11 mouse cellular contexts compared by ENCODE assay signal in the genomic region with DNA sequence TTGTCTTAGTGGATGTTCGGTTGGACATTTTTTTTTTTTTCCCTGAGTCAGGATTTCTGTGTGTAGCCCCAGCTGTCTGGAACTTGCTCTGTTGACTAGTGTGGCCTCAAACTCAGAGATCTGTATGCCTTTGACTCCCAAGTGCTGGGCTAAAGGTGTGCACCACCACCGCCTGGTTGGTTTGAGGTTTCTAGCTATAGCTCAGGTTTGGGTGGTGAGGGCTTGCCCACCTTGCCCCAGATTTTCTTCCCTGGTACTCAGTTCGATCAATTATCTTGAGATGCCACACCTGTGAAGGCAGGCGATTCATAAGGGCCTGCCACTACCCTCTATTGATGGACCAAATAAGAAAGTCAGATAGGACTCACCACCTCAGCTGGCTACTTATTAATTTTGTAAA.
"Had no signal": no experiment of that assay in that cellular context is flagged by ENCODE, and none has a peak within 500 bp of the region (broad histone marks: within the 10 kb centered on the region; RNA-seq: fewer than 3 reads in every experiment).

No protein-coding gene starts in this region.

- DNase-seq: kidney, adult 8-10 months; layer of hippocampus, adult 9-11 months; layer of hippocampus, postnatal 36 days; liver, embryonic 13.5 days; lung, adult 18-20 months; retina, postnatal 1 day; thymus, adult 2 months; thymus, postnatal 25 days had no signal

- H3K9ac ChIP-seq: limb, embryonic 15.5 days; liver, embryonic 13.5 days; midbrain, embryonic 12.5 days; neural tube, embryonic 13.5 days had no signal

- H3K4me1 ChIP-seq: limb, embryonic 15.5 days; neural tube, embryonic 13.5 days had no signal

- H3K27ac ChIP-seq: limb, embryonic 15.5 days; liver, embryonic 13.5 days; midbrain, embryonic 12.5 days; neural tube, embryonic 13.5 days had no signal

- H3K4me3 ChIP-seq: limb, embryonic 15.5 days; liver, embryonic 13.5 days; midbrain, embryonic 12.5 days; neural tube, embryonic 13.5 days had no signal

- H3K27me3 ChIP-seq: limb, embryonic 15.5 days; liver, embryonic 13.5 days; midbrain, embryonic 12.5 days; neural tube, embryonic 13.5 days had no signal
